In the genomic region with DNA sequence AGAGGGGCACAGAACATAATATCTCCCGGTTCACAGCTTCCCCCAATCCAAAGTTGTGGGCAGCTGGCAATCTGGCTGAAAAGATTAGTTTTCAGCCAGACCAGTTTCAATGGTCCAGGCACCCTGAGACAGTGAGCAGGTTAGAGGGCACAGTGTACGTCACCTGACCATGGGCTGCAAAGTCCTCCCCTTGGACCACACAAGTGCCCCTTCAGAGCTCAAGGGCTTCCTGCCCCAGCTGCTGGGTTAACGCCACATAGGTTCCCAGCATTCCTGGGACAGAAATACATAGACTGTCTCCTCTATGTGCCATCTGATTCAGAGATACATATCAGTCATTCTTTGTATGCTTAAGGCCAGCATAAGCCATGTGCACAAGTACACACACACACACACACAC, we compare ENCODE assay signal across 25 mouse cellular contexts.
"Had no signal": no experiment of that assay in that cellular context is flagged by ENCODE, and none has a peak within 500 bp of the region (broad histone marks: within the 10 kb centered on the region; RNA-seq: fewer than 3 reads in every experiment).

No protein-coding gene starts in this region.

- H3K36me3 ChIP-seq: heart, embryonic 10.5 days; heart, embryonic 12.5 days; hindbrain, embryonic 10.5 days; hindbrain, embryonic 12.5 days; intestine, embryonic 15.5 days; limb, embryonic 10.5 days; limb, embryonic 12.5 days had no signal

- ATAC-seq: hindbrain, embryonic 16.5 days; inflammation-experienced regulatory T-cells, adult 6 months; intestine, embryonic 15.5 days; intestine, postnatal 0 days had no signal

- H3K9me3 ChIP-seq: heart, embryonic 10.5 days; heart, embryonic 12.5 days; hindbrain, embryonic 10.5 days; hindbrain, embryonic 12.5 days; intestine, embryonic 15.5 days; limb, embryonic 10.5 days; limb, embryonic 12.5 days had no signal

- H3K27ac ChIP-seq: gastrocnemius, adult 2 months; heart, embryonic 10.5 days; hindbrain, embryonic 10.5 days; hindbrain, embryonic 12.5 days; hindbrain, embryonic 14.5 days; intestine, embryonic 15.5 days; left cerebral cortex, adult 2 months; limb, embryonic 10.5 days; limb, embryonic 12.5 days had no signal

- H3K4me3 ChIP-seq: gastrocnemius, adult 2 months; heart, embryonic 10.5 days; heart, embryonic 12.5 days; hindbrain, embryonic 10.5 days; hindbrain, embryonic 12.5 days; intestine, embryonic 15.5 days; left cerebral cortex, adult 2 months; limb, embryonic 10.5 days; limb, embryonic 12.5 days had no signal

- DNase-seq: gastrocnemius, adult 2 months; gastrocnemius, postnatal 10 days; gastrocnemius, postnatal 25 days; heart, adult 18-20 months; heart, postnatal 10 days; heart, postnatal 4 days; kidney, adult 18-20 months; kidney, adult 8-10 months; kidney, postnatal 10 days; kidney, postnatal 25 days; kidney, postnatal 4 days; layer of hippocampus, adult 9-11 months; liver had no signal

- H3K4me2 ChIP-seq: heart, embryonic 12.5 days; hindbrain, embryonic 12.5 days; hindbrain, embryonic 14.5 days; intestine, embryonic 15.5 days; limb, embryonic 12.5 days had no signal

- H3K9ac ChIP-seq: heart, embryonic 12.5 days; hindbrain, embryonic 12.5 days; hindbrain, embryonic 14.5 days; intestine, embryonic 15.5 days; limb, embryonic 12.5 days had no signal

- H3K27me3 ChIP-seq: intestine, embryonic 15.5 days had no signal
